Mouse (Mus musculus): ENCODE data around the gene Patz1. TPM values are rescaled to one million over a fixed set of nuclear protein-coding genes. Genes with fewer than 3 reads are reported as not detected.

Patz1 gene
- total RNA-seq, 2 experiments from 2014 or later = 11.3 to 12.7 TPM

DNA sequence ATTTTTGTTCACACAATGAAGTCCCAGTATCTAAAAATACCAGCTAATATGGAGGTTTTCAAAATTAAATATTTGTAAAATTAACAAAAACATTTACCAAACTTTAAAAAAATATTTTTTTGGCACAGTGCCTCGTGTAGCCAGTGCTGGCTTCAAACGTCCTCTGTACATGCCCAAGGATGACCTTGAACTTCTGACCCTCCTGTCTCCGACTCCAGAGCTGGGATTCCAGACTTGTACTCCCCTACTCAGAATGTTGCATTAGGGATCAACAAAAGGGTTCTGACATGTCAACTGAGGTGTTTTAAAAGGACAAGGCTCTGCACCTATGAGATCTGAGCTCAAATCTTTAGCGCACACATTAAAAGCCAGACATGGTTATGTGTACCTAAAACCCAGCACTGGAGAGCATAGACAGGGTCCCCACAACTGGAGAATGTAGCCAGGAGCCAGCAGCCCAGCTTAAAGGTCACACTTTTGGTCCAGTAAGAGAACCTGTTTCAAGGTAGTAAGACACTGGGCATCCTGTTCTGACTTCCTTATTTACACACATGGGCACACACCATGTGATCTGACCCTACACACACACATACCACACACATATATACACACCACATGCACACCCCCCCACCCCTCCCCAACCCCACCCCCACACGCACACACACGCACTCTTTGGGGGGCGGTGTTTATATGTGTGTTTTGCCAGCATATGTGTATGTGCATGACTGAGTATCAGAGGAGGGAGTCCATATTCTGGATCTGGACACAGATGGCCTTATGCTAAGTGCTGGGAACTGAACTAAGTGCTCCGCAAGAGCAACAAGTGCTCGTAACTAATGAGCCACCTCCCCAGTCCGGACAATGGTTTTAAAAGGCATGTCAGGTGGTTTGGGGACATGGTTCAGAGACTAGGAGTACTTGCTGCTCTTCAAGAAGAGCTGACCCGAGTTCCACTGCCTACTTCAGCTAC lies 40.4 kb downstream of the Patz1 start:
- DNase-seq (ENCODE audit: low spot score) = no peak

DNA sequence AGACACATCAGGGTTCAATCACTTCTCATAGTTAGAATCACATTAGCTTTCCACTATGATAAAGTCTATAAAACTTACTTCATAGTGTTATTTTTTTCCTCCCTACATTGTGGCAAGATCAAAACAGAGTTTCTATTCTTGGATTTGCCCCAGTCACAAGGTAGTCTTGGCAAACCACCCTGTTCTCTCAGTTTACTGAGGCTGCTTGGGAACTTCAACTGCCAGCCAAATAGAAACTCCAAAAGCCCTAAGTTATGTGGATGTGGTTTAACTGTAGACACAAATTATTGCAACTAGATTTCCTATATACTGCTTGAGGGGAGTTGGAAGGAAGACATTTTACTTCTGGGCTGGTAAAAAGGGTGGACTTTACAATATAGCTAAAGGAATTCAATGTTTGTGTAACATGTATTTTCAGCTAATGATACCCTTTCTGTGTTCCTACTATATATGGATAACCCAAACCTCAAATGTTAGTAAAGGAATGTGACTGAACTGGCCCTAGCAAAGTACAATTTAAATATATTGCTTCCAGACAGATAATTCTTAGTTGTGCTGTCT lies 41.3 kb downstream of the Patz1 start, which contains the start of gene Pik3ip1:
Gene Pik3ip1, plus strand, starts transcription at position 511 of the 561 bp plus-strand sequence.
- peak; percentile 76 for DNase-seq (ENCODE audit: low spot score)

DNA sequence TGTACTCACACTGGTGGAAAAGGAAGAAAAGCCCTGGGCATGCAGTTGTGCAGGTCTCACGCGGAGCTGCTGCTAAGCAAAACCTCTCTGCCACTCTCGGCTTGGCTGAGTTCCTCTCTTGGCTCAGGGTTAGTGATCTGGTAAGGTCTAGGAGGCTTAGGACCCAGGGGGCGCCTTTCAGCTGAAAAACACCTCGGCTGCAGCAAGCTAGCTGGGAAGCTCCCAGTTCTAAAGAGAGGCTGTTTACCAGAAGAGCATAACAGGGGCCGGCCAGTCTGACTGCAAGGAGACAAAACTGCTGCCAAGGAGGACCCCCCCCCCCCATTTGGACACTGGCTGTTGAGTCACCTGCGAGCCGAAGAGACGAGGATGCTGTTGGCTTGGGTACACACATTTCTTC lies 41.9 kb downstream of the Patz1 start:
- peak; percentile 96 for DNase-seq (ENCODE audit: low spot score)

DNA sequence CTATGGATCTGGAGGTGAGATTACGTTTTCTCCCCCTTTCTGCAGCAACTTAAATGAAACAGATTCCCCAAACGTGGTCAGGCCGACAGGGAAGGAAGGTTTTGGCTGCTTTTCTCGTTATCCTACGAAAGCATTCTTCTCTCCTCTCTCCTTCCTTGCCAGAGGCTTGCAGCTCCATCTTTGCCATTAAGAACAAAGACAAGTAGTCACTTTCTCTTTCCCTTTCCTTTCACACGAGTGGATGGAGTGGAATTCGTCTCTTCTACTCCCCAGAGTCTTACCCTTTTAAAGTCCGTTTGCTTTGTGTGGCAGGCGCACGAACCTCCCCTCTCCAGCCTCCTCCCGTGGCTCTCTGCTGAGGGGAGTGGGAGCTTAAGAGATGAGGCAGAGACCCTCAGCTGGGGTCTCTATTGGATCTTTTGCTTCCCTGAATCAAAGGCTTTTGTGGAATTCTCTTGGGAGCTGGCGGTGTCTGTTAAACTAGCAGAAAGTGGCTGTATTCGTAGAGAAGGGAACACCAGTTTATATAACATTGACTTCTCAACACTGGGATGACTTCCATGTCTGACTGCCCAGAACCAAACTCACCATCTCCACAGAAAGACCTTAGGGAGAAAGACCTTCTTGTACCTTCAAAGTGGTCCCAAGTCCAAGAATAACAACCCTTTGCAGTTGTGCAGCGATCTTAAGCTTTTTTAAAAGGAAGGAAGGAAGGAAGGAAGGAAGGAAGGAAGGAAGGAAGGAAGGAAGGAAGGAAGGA lies 42.5 kb downstream of the Patz1 start:
- DNase-seq (ENCODE audit: low spot score) = no peak

DNA sequence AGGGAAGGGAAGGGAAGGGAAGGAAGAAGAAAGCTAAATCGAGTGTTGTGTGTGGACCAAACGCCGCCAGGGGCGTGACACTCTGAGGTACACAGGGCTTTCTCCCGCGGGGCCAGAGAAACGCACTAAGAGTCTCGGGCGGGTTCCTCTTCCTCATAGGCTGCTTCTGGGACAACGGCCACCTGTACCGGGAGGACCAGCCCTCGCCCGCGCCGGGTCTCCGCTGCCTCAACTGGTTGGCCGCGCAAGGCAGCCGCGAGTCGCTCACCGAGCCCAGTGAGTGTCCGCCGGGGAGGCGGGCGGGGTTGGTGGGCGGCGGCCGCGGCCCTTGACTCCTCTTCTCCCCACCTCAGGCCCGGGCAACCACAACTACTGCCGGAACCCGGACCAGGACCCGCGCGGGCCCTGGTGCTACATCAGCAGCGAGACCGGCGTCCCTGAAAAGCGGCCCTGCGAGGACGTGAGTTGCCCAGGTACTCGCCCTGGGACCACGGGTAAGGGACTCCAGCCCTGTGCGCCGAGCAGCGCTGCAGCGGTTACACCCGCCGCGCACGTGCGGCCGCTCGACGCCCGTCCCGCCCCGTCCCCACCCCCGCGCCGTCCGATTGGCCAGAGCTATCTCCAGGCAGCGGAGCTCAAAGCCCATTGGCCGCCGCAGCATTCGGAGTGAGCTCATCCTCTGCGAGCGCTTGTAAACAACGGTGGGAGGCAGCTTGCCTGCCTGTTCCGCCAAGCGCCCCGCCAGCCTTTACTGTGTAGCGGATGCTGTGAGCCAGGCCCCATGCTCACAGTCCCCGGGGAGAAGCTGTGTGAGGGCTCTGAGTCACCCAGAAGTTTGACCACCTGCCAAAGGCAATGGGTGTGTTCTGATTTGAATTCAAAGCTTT lies 43.3 kb downstream of the Patz1 start:
- DNase-seq (ENCODE audit: low spot score) = peak; percentile 93

DNA sequence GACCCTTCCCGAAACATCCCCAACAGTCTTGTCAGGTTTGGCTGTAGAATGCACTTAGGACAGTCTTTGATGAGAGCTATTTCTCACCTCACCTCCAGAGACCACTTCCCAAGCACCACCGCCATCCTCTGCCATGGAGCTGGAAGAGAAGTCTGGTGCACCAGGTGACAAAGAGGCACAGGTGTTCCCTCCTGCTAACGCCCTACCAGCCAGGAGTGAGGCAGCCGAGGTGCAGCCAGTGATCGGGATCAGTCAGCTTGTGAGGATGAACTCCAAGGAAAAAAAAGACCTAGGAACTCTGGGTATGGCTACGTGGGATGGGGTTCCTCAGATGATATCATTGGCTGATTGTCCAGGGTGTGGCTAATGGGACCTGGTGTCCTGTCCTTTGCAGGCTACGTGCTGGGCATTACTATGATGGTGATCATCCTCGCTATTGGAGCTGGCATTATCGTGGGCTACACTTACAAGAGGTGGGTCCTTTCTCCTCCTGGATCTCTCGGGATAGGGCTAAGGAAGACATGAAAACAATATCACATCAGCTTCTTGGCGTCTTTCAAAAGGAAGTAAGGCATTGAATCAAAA lies 44.5 kb downstream of the Patz1 start:
- no peak for DNase-seq (ENCODE audit: low spot score)

DNA sequence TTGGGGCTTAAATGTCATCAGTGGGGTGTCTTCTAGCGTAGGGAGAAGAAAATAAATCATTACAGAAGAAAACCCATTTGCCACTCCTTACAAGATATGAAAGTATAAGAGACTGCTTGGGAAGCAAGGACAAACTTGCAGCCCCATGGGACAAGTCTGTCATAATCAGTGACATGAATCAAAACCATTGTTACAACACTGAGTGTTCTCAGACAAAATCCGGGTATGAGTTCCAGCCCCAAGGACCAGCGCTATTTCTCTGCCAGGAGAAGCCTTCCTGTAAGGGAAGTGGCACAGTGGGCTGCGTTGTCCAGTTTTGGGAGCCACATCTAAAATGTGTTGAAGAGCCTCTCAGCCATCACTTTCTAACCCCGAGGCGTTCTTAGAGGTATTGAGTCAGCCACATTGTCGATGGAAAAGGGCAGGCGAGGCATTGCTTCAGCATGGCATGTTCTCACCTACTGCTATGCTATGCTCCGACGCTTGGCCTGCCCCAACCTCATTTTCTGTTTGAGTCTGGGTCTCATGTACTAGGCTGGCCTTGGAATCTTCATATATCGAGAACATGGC lies 45.6 kb downstream of the Patz1 start:
- DNase-seq (ENCODE audit: low spot score) = no peak

DNA sequence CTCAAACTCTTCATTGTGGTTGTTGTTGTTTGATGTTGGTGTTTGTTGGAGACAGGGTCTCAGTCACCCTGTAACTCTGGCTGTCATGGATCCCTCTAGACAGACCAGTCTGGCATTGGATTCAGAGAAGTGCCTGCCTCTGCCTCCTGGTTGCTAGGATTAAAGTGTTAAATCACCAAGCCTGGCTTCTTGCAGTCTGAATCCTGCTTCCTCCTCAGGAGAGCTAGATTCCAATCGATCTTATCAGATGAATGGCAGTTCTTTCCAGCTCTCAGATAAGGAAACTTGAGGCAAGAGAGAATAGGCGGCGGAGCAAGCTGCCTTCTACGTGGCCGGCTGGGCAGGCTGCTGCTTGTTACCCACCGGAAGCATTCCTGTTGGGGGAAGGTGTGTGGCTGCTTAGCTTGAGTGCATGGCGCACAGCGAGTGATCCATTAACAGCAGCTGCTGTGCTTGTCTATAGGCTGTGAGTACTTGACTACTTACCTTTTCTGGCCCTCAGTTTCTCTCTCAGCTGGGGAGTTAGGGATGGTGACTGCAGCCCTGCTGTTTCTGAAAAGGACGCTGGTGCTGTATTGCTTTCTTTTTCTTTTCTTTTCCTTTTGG lies 46.1 kb downstream of the Patz1 start:
- no peak for DNase-seq (ENCODE audit: low spot score)

DNA sequence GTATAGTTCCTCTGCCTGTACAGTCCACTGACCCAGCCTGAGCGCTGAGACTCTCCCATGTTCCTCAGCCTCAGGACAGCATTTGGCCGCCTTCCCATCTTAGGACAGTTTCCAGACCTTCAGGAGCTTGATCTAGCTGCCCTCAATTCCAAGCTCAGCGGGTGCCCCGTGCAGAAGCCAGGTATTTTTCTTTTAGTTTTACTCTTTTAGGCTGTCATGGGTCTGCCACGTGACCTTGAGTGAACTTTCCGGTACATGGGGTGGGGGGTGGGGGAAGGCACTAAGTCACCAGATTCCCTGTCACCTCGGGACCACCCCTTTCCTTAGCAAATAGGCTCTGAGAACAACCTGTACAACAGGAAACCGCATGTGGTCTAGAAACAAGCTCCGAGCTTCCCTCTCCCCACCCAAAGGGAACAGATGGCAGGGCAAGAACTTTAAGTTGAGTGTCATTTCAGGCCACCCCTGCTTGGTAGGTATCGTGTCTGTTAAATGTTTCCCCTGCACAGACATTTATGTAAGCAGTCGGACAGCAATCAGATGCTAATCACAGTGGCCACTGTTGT lies 47.1 kb downstream of the Patz1 start:
- peak; percentile 75 for DNase-seq (ENCODE audit: low spot score)

DNA sequence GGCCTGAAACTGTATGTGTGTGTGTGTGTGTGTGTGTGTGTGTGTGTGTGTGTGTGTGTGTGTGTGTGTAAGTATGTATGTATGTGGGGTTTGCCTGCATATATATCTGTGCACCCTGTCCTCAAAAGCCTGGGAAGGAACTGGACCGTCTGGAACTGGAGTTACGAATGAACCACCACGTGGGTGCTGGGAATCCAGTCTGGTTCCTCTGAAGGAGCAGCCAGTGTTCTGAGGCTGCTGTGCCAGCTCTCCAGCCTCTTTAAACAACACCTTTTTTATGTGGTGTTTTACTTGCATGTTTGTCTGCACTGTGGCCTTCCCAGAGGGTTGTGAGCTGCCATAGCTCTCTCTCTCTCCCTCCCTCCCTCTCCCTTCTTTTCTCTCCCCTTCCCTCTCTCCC lies 47.9 kb downstream of the Patz1 start:
- no peak for DNase-seq (ENCODE audit: low spot score)

DNA sequence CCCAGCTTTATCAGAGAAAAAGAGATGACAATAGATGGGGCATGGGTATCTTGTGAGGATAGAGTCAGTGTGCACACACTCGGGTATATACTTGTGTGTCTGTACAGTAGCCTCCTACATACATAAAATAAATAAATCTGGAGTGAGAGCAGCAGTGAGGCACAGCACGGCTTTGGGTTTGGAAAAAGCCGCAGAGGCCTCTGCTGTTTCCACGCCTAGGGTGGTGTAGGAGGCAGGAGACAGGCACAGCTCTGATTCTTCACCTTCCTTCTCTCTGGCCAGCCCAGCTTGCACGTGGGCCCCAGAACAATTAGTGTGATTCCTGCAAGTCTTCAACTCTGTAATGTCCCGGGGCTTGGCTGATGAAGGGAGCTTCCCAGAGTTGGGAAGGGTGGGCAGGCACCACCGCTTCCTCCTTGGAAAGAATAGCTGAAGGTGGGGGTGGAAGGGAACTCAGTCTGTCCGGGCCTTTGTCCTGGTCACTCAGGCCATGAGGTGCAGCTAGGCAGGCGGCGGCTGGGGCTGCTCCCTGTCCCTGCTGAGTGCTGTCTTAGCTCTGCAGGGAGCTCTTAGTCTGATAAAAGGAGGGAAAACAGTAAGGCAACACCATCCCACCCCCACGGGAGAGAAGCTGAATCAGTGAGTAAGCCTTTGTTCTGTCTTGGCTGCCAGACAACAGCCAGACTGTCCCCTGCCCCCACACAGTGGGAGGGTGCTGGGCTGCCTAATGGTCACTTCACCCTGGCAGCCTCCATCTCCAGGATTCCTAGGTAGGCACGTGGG lies 48.7 kb downstream of the Patz1 start:
- DNase-seq (ENCODE audit: low spot score) = no peak

DNA sequence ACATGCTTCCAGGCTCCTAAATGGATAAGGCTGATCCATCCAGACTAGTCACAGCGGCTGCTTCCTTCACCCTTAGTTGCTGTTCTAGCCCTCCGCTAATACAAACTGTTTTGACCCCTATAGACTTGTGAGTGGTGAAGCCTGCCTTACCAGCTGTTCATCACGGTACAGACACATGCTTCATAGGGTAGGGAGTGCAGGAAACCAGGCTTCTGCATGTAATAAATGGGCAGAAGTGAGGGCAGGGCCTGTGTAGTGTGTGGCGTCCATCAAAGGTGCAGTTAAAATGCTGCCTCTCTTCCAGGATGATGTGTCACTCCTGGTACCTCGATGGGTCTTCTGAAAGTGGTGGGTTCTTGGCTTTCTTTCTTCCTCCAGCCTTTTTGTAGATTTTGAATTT lies 49.3 kb downstream of the Patz1 start:
- DNase-seq (ENCODE audit: low spot score) = no peak

DNA sequence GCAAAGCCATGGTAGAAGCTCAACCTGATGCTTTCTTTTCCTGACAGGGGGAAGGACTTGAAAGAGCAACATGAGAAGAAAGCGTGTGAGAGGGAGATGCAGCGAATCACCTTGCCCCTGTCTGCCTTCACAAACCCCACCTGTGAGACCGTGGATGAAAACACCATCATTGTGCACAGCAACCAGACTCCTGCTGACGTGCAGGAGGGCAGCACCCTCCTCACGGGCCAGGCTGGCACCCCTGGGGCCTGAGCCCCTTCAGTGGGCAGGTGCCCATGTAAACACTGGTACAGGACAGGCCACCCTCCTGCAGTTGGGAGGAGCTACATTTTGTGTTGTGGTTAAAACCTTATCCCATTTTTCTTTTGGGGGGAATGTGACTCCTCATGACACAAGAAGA lies 52.8 kb downstream of the Patz1 start:
- DNase-seq (ENCODE audit: low spot score) = no peak

DNA sequence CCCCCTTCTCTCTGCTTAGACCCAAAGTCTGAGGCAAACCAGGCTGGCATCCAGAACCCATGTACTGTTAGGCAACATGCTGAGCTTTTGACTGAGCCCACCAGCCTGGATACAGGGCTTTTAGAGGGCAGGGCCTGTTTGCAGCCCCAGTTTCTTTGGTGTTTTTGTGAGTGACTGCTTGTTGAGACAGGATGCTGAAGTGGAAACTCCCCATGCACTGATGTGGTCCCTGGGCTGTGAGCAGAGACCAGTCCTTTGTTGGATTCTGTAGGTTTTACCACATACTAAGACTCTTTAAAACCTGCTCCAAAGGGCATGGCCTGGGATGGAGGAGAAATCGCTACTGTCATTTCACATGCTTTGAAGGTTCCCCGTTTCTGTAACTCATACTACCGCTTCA lies 56.2 kb downstream of the Patz1 start:
- no peak for DNase-seq (ENCODE audit: low spot score)

DNA sequence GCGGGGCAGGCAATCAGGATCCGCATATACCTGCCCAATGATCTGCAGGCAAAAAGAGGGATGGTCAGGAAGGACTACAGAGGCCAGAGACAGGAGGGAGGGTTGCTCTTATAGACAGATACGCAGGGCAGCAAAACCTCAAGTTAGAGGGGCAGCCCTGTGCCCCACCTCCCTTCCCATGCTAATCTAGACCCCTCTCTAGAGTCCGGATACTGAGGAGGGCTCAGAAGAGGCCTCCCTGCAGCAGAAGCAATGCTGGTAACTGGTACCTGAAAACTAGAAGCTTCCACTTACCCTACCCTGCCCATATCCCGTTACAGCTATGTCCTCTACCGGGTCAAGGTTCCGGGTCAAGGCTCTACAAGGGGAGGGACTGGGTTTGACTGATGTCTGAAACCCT lies 57.7 kb downstream of the Patz1 start:
- DNase-seq (ENCODE audit: low spot score) = no peak

DNA sequence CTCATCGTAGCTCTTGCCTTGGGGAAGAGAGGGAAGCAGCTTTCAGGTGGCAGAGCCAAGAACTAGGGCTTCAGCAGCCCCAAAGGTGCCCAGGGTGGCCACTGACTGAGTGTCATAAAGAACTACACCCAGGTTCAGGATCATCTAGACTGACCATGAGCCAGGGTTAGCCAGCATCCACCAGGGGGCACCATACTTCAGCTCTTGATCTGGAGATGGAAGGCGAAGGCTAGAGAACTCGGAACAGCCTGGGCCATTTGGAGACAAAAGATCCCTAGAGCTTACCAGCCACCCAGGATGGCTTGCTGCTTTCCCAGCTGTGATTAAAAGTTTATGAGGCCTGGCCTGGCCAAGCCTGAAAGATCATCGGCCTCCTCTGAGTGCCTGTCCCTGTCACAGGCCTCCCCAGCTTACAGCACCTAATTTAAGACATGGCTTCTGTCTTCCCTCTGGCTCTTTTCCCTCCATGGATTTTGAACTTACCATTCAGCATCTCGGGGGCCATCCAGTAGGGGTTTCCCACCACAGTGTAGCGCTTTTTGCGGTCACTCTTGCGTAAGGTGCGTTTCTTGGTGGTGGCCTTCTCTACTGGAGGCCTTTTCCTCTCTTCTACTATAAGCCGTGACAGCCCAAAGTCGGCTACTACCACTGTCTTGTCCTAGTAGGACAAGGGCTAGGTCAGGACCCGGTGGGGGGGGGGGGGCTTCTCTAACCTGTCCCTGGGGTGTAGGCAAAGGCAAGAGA lies 58.6 kb downstream of the Patz1 start:
- peak; percentile 91 for DNase-seq (ENCODE audit: low spot score)

DNA sequence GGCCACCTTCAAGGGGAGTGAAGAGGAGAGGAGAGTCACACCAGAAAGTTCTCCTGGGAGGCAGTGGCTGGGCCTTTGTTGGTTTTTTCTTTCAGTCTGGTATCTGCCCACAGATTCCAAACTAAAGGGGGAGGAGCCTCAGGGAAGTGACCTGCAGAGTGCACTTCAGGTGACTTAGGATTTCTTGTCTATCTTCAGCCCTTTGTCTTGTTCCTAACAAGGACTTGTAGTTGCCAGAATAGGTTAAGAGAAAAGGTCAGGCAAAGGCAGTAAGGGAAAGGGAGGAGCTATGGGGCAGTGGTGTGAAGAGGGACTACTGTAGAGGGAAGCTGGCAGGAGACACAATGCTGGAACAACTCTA lies 59.1 kb downstream of the Patz1 start:
- DNase-seq (ENCODE audit: low spot score) = no peak
